Mouse (Mus musculus): ENCODE data around the gene Celsr1. TPM values are rescaled to one million over a fixed set of nuclear protein-coding genes. Genes with fewer than 3 reads are reported as not detected.

Gene Celsr1
- polyA plus RNA-seq, 1 experiment, result 0.06 TPM

DNA sequence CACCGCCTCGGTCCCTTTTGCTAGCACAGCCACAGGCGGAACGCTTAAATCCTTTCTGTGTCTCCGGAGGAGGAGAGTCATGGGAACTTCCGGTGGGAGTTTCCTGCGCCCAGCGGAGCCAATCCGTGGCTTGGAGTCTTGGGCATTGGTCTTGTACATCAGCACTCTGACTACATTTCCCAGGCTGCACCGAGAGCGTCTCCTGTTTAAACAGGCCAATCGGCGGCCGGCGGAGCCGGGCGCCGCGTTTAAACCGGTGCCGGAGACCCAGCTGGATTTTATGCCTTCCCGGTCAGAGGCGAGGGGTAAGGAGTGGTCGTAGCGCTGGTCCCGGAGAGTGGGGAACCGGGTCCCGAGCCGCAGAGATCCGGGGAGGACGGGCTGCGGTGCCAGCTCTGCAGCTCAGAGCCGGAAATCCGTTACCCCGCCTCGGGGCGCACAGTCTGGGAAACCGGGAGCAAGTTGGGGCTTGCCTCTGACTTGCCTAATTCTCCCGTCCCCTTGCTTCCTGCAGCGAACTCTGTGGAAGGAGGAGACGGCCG lies 174.0 kb downstream of the Celsr1 start, which contains the start of gene Gtse1:
Gene Gtse1, plus strand, starts transcription at position 256 of the 542 bp plus-strand sequence.
- peaks cover 4% of the 10 kb centered on the region for H3K36me3 ChIP-seq (ENCODE audit: control insufficient read depth, insufficient read depth)
- TF ChIP-seq MYOG (IDR thresholded peaks at IDR 0.05; ENCODE audit: control insufficient read depth in 1 of 3, insufficient read depth in 1 of 3, insufficient read length in 2 of 3, low read depth in 2 of 3) (no peak), MYOD1 (IDR thresholded peaks at IDR 0.05; ENCODE audit: control insufficient read depth in 1 of 3, insufficient read length in 2 of 3, low read depth in 2 of 3) (no peak), SRF (IDR thresholded peaks at IDR 0.05; ENCODE audit: control insufficient read depth, insufficient read length, low read depth) (no peak), E2F4 (IDR thresholded peaks at IDR 0.05; ENCODE audit: insufficient read depth) (peak; percentile 97), POLR2A (IDR thresholded peaks at IDR 0.05; ENCODE audit: insufficient read length, low read depth) (peak; percentile 60), POLR2AphosphoS2 (IDR thresholded peaks at IDR 0.05; ENCODE audit: insufficient read length, low read depth) (peak; percentile 63), USF1 (IDR thresholded peaks at IDR 0.05; ENCODE audit: low read depth) (peak; percentile 10), TCF3 (IDR thresholded peaks at IDR 0.05; ENCODE audit: insufficient read length, low read depth) (no peak), REST (IDR thresholded peaks at IDR 0.05; ENCODE audit: insufficient read depth, insufficient read length) (no peak), MAX (IDR thresholded peaks at IDR 0.05; ENCODE audit: low read depth) (no peak), TCF12 (IDR thresholded peaks at IDR 0.05; ENCODE audit: insufficient read depth, poor library complexity, severe bottlenecking) (no peak), CEBPB (IDR thresholded peaks at IDR 0.05; ENCODE audit: insufficient read depth, poor library complexity, severe bottlenecking) (no peak)
- peaks cover 22% of the 10 kb centered on the region for H3K27me3 ChIP-seq (ENCODE audit: control insufficient read depth, insufficient read depth, insufficient read length)
- H3ac ChIP-seq (ENCODE audit: control insufficient read depth, insufficient read length), result peak within 1 kb of the TSS; percentile 6
- H3K4me3 ChIP-seq, result peak within 1 kb of the TSS; percentile 87
- peak within 1 kb of the TSS; percentile 99 for H3K4me2 ChIP-seq (ENCODE audit: low read depth)
- H3K79me2 ChIP-seq (ENCODE audit: control insufficient read depth, insufficient read depth), result peaks cover 29% of the 10 kb centered on the region

DNA sequence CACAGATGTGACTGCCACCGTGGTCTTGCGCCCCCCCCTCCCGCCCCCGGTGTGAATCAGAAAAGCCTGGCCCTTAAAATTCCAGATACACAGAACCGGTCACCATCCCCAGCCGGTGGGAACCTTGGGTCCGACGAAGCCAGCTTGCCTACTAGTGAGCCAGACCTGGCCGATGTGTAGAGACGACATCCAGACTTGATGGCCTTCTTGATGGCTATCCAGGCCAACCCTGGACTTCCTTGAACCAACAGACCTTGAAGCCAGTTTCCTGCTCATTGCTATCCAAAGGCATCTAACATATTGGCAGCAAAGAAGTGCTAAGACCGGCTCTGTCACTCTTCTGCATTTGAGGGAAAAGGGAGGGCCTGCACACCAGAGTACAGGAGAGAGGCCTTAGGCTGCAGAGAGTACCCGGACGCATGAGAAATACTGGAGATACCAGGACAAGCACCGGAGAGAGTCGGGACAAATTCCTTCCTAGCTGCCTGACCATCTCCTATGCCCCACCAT lies 174.5 kb downstream of the Celsr1 start:
- H3K79me2 ChIP-seq (ENCODE audit: control insufficient read depth, insufficient read depth), result peaks cover 29% of the 10 kb centered on the region
- peaks cover under 1% of the 10 kb centered on the region for H3K36me3 ChIP-seq (ENCODE audit: control insufficient read depth, insufficient read depth)
- peak overlapping the region; percentile 6 for H3ac ChIP-seq (ENCODE audit: control insufficient read depth, insufficient read length)
- TF ChIP-seq USF1 (IDR thresholded peaks at IDR 0.05; ENCODE audit: low read depth) (no peak), POLR2AphosphoS2 (IDR thresholded peaks at IDR 0.05; ENCODE audit: insufficient read length, low read depth) (no peak), TCF3 (IDR thresholded peaks at IDR 0.05; ENCODE audit: insufficient read length, low read depth) (no peak), SRF (IDR thresholded peaks at IDR 0.05; ENCODE audit: control insufficient read depth, insufficient read length, low read depth) (no peak), E2F4 (IDR thresholded peaks at IDR 0.05; ENCODE audit: insufficient read depth) (no peak), MYOD1 (IDR thresholded peaks at IDR 0.05; ENCODE audit: control insufficient read depth in 1 of 3, insufficient read length in 2 of 3, low read depth in 2 of 3) (no peak), MAX (IDR thresholded peaks at IDR 0.05; ENCODE audit: low read depth) (no peak), REST (IDR thresholded peaks at IDR 0.05; ENCODE audit: insufficient read depth, insufficient read length) (no peak), MYOG (IDR thresholded peaks at IDR 0.05; ENCODE audit: control insufficient read depth in 1 of 3, insufficient read depth in 1 of 3, insufficient read length in 2 of 3, low read depth in 2 of 3) (no peak), POLR2A (IDR thresholded peaks at IDR 0.05; ENCODE audit: insufficient read length, low read depth) (no peak)
- peak overlapping the region; percentile 99 for H3K4me2 ChIP-seq (ENCODE audit: low read depth)
- H3K27me3 ChIP-seq (ENCODE audit: control insufficient read depth, insufficient read depth, insufficient read length), result peaks cover 27% of the 10 kb centered on the region
- peak overlapping the region; percentile 87 for H3K4me3 ChIP-seq

DNA sequence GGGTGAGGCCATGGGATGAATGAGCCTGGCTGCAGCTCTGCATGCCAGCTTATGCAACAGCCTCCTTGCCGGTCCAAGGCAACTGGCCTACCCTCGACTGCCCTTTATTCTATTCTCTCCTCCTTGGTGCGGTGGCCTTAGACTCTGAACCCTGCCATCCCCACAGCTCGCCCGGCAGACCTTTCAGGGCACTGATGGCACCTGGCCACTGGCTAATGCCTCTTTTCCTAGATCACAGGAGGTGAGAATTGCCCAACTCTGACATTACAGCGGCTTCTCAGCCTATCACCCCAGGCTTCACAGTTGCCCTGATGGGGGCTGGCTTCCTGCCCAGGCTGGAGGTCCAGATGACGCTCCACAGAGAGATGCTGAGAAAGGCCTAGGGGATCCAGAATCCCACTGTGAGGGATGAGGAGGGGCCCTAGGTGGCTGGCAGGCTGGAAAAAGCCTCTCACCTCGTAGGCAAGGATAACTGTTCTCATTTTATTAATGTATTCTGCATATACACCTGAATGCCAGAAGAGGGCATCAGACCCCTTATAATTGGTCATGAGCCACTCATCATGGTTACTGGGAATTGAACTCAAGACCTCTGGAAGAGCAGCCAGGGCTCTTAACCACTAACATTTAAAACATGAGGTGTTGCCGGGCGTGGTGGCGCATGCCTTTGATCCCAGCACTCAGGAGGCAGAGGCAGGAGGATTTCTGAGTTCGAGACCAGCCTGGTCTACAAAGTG lies 181.8 kb downstream of the Celsr1 start:
- Histone ChIP-seq H3K27me3 (ENCODE audit: control insufficient read depth, insufficient read depth, insufficient read length) (peaks cover 70% of the 10 kb centered on the region), H3K4me3 (no peak overlapping the region), H3K4me2 (ENCODE audit: low read depth) (no peak overlapping the region), H3K79me2 (ENCODE audit: control insufficient read depth, insufficient read depth) (no peaks in the 10 kb centered on the region), H3ac (ENCODE audit: control insufficient read depth, insufficient read length) (no peak overlapping the region), H3K36me3 (ENCODE audit: control insufficient read depth, insufficient read depth) (no peaks in the 10 kb centered on the region)
- no peak for TF ChIP-seq E2F4 (IDR thresholded peaks at IDR 0.05; ENCODE audit: insufficient read depth)
- TF ChIP-seq MYOG (IDR thresholded peaks at IDR 0.05; ENCODE audit: control insufficient read depth in 1 of 3, insufficient read depth in 1 of 3, insufficient read length in 2 of 3, low read depth in 2 of 3), result no peak
- no peak for TF ChIP-seq SRF (IDR thresholded peaks at IDR 0.05; ENCODE audit: control insufficient read depth, insufficient read length, low read depth)
- no peak for TF ChIP-seq MYOD1 (IDR thresholded peaks at IDR 0.05; ENCODE audit: control insufficient read depth in 1 of 3, insufficient read length in 2 of 3, low read depth in 2 of 3)
- no peak for TF ChIP-seq CEBPB (IDR thresholded peaks at IDR 0.05; ENCODE audit: insufficient read depth, poor library complexity, severe bottlenecking)
- TF ChIP-seq USF1 (IDR thresholded peaks at IDR 0.05; ENCODE audit: low read depth), result no peak
- TF ChIP-seq POLR2A (IDR thresholded peaks at IDR 0.05; ENCODE audit: insufficient read length, low read depth), result no peak
- TF ChIP-seq TCF3 (IDR thresholded peaks at IDR 0.05; ENCODE audit: insufficient read length, low read depth), result no peak
- no peak for TF ChIP-seq REST (IDR thresholded peaks at IDR 0.05; ENCODE audit: insufficient read depth, insufficient read length)

Other genes with a start within 250 kb of the Celsr1 start
- gene Cdpf1, start 222.1 kb downstream of the Celsr1 start, polyA plus RNA-seq (2012; fragmentation: generic; extraction: Trizol), result 25.1 TPM
- not detected for gene Pkdrej, start 212.0 kb downstream of the Celsr1 start, polyA plus RNA-seq (2012; fragmentation: generic; extraction: Trizol)
- 0.12 TPM for gene Ttc38, start 201.5 kb downstream of the Celsr1 start, polyA plus RNA-seq (2012; fragmentation: generic; extraction: Trizol)
- 18.0 TPM for gene Gtse1, start 174.0 kb downstream of the Celsr1 start, polyA plus RNA-seq (2012; fragmentation: generic; extraction: Trizol)
- gene Trmu, start 154.5 kb downstream of the Celsr1 start, polyA plus RNA-seq (2012; fragmentation: generic; extraction: Trizol), result 21.4 TPM
- 15.0 TPM for gene Gramd4, start 23.9 kb upstream of the Celsr1 start, polyA plus RNA-seq (2012; fragmentation: generic; extraction: Trizol)
- gene Cerk, start 152.4 kb upstream of the Celsr1 start, polyA plus RNA-seq (2012; fragmentation: generic; extraction: Trizol), result 13.8 TPM
- gene Tbc1d22a, start 180.7 kb upstream of the Celsr1 start, polyA plus RNA-seq (2012; fragmentation: generic; extraction: Trizol), result 30.5 TPM

Data from myocyte (in vitro differentiated cells).